Mouse (Mus musculus) myocyte (in vitro differentiated cells): ENCODE measurements at regions not wholly inside any gene's neighbourhood (a gene's known extent, or its start where the extent isn't known, plus 50 kb on each side); places are given as distances from the start of the nearest gene placed in this dataset.

ENCODE experiments used
- MYOD1 ChIP-seq, 3 experiments: IDR thresholded peaks; one replicate each; pipeline ENCODE4 v1.6.1; 2011; ENCODE audit warnings: control low read depth in 2 of 3, low read depth in 2 of 3, mild to moderate bottlenecking in 2 of 3, moderate library complexity in 1 of 3; ENCODE audit not compliant: insufficient read length in 2 of 3, control insufficient read depth in 1 of 3
- REST ChIP-seq: IDR thresholded peaks from one replicate; pipeline ENCODE4 v1.6.1; 2011; ENCODE audit warnings: mild to moderate bottlenecking, control low read depth, moderate library complexity; ENCODE audit not compliant: insufficient read depth, insufficient read length
- SRF ChIP-seq: IDR thresholded peaks from one replicate; pipeline ENCODE4 v1.6.1; 2011; ENCODE audit warnings: low read depth; ENCODE audit not compliant: control insufficient read depth, insufficient read length

- no peak for TF ChIP-seq REST
- TF ChIP-seq MYOD1 (IDR thresholded peaks at IDR 0.05; ENCODE audit: control insufficient read depth in 1 of 3, insufficient read length in 2 of 3, low read depth in 2 of 3), result no peak
- no peak for TF ChIP-seq SRF
These were observed 392.2 kb upstream of the Kif2b start for GRCm38 (mm10) chr11:91969531-91969930.
